Mouse (Mus musculus): ENCODE measurements around the gene Vmn1r41.

GRCm38 (mm10) chr6:89707240-89707639, 33.3 kb upstream of the Vmn1r41 start, which contains the start of gene Vmn1r40:
- TF ChIP-seq CTCF (IDR thresholded peaks at IDR 0.05; ENCODE audit: borderline replicate concordance, extremely low read depth, insufficient read depth, insufficient read length) (no peak), POLR2A (IDR thresholded peaks at IDR 0.05; ENCODE audit: borderline replicate concordance, extremely low read depth, insufficient read depth, insufficient read length, poor library complexity, severe bottlenecking) (no peak)
